Mouse (Mus musculus): ENCODE data around the gene Dcaf11. TPM values are rescaled to one million over a fixed set of nuclear protein-coding genes. Genes with fewer than 3 reads are reported as not detected.

The Dcaf11 gene
- polyA plus RNA-seq, 1 experiment from 2014 or later = 72.9 TPM

GRCm38 (mm10) chr14:55524785-55525184 is 35.0 kb upstream of the Dcaf11 start, which contains the start of gene Nrl:
Gene Nrl (minus strand): TSS chr14:55524981.
- Histone ChIP-seq H3K4me3 (ENCODE audit: low read length) (no peak within 1 kb of the TSS), H3K36me3 (ENCODE audit: control insufficient read depth, insufficient read depth, low read length) (no peaks in the 10 kb centered on the region), H3K9ac (ENCODE audit: low read length) (no peak within 1 kb of the TSS), H3K4me2 (ENCODE audit: low read depth, low read length) (no peak within 1 kb of the TSS), H3K9me3 (ENCODE audit: control insufficient read depth, low read length) (no peaks in the 10 kb centered on the region), H3K27me3 (ENCODE audit: control insufficient read depth, insufficient read depth, low read depth, low read length) (peaks cover 23% of the 10 kb centered on the region), H3K27ac (ENCODE audit: low read length) (no peak within 1 kb of the TSS), H3K4me1 (replicated peaks; ENCODE audit: control insufficient read depth, insufficient read depth, low read length) (peaks cover 3% of the 10 kb centered on the region; the same call in 1 of the 2 replicates)
- ATAC-seq (ENCODE audit: low read depth) = no peak
- WGBS = 7% methylated on average over 8 of the region's 8 CpGs

GRCm38 (mm10) chr14:55526674-55527073 is 33.1 kb upstream of the Dcaf11 start:
- Histone ChIP-seq H3K27me3 (ENCODE audit: control insufficient read depth, insufficient read depth, low read depth, low read length) (peaks cover 8% of the 10 kb centered on the region), H3K9ac (ENCODE audit: low read length) (no peak overlapping the region), H3K4me2 (ENCODE audit: low read depth, low read length) (no peak overlapping the region), H3K4me3 (ENCODE audit: low read length) (no peak overlapping the region), H3K4me1 (replicated peaks; ENCODE audit: control insufficient read depth, insufficient read depth, low read length) (no peaks in the 10 kb centered on the region), H3K36me3 (ENCODE audit: control insufficient read depth, insufficient read depth, low read length) (no peaks in the 10 kb centered on the region), H3K9me3 (ENCODE audit: control insufficient read depth, low read length) (no peaks in the 10 kb centered on the region), H3K27ac (ENCODE audit: low read length) (no peak overlapping the region)
- ATAC-seq (ENCODE audit: low read depth) = no peak
- WGBS = 60% methylated on average over 2 of the region's 2 CpGs

- Histone ChIP-seq H3K4me2 (ENCODE audit: low read depth, low read length) (no peak overlapping the region), H3K4me1 (replicated peaks; ENCODE audit: control insufficient read depth, insufficient read depth, low read length) (no peaks in the 10 kb centered on the region), H3K27ac (ENCODE audit: low read length) (no peak overlapping the region), H3K36me3 (ENCODE audit: control insufficient read depth, insufficient read depth, low read length) (no peaks in the 10 kb centered on the region), H3K27me3 (ENCODE audit: control insufficient read depth, insufficient read depth, low read depth, low read length) (peaks cover 5% of the 10 kb centered on the region; the same call in 1 of the 2 replicates), H3K9ac (ENCODE audit: low read length) (no peak overlapping the region), H3K9me3 (ENCODE audit: control insufficient read depth, low read length) (no peaks in the 10 kb centered on the region), H3K4me3 (ENCODE audit: low read length) (no peak overlapping the region)
- ATAC-seq (ENCODE audit: low read depth) = no peak
- WGBS = 22% methylated on average over 3 of the region's 3 CpGs
These were observed 31.9 kb upstream of the Dcaf11 start for GRCm38 (mm10) chr14:55527940-55528339.

GRCm38 (mm10) chr14:55536116-55536745 is 23.6 kb upstream of the Dcaf11 start:
- Histone ChIP-seq H3K4me1 (replicated peaks; ENCODE audit: control insufficient read depth, insufficient read depth, low read length) (peaks cover 7% of the 10 kb centered on the region), H3K4me2 (ENCODE audit: low read depth, low read length) (no peak overlapping the region), H3K4me3 (ENCODE audit: low read length) (no peak overlapping the region), H3K9me3 (ENCODE audit: control insufficient read depth, low read length) (no peaks in the 10 kb centered on the region), H3K27ac (ENCODE audit: low read length) (no peak overlapping the region), H3K9ac (ENCODE audit: low read length) (no peak overlapping the region), H3K36me3 (ENCODE audit: control insufficient read depth, insufficient read depth, low read length) (no peaks in the 10 kb centered on the region), H3K27me3 (ENCODE audit: control insufficient read depth, insufficient read depth, low read depth, low read length) (no peaks in the 10 kb centered on the region)
- ATAC-seq (ENCODE audit: low read depth) = no peak
- WGBS = 37% methylated on average over 6 of the region's 6 CpGs

GRCm38 (mm10) chr14:55540067-55540786 is 19.6 kb upstream of the Dcaf11 start, which contains the start of gene Pck2:
Gene Pck2 (plus strand): TSS chr14:55540266.
- H3K4me1 ChIP-seq (replicated peaks; ENCODE audit: control insufficient read depth, insufficient read depth, low read length) = peaks cover 12% of the 10 kb centered on the region
- H3K27ac ChIP-seq (ENCODE audit: low read length) = peak within 1 kb of the TSS; percentile 97
- peak; percentile 97 for ATAC-seq (ENCODE audit: low read depth)
- H3K4me3 ChIP-seq (ENCODE audit: low read length) = peak within 1 kb of the TSS; percentile 80
- peak within 1 kb of the TSS; percentile 66 for H3K4me2 ChIP-seq (ENCODE audit: low read depth, low read length)
- WGBS = under 1% methylated on average over 32 of the region's 32 CpGs
- peak within 1 kb of the TSS; percentile 83 for H3K9ac ChIP-seq (ENCODE audit: low read length)
- no peaks in the 10 kb centered on the region for H3K9me3 ChIP-seq (ENCODE audit: control insufficient read depth, low read length)
- peaks cover 18% of the 10 kb centered on the region for H3K36me3 ChIP-seq (ENCODE audit: control insufficient read depth, insufficient read depth, low read length)
- no peaks in the 10 kb centered on the region for H3K27me3 ChIP-seq (ENCODE audit: control insufficient read depth, insufficient read depth, low read depth, low read length)

- peak overlapping the region; percentile 80 for H3K4me3 ChIP-seq (ENCODE audit: low read length)
- H3K4me1 ChIP-seq (replicated peaks; ENCODE audit: control insufficient read depth, insufficient read depth, low read length) = peaks cover 12% of the 10 kb centered on the region
- H3K4me2 ChIP-seq (ENCODE audit: low read depth, low read length) = peak overlapping the region; percentile 66
- peak; percentile 80 for ATAC-seq (ENCODE audit: low read depth)
- H3K9me3 ChIP-seq (ENCODE audit: control insufficient read depth, low read length) = no peaks in the 10 kb centered on the region
- peaks cover 23% of the 10 kb centered on the region for H3K36me3 ChIP-seq (ENCODE audit: control insufficient read depth, insufficient read depth, low read length)
- H3K27ac ChIP-seq (ENCODE audit: low read length) = peak overlapping the region; percentile 97
- H3K27me3 ChIP-seq (ENCODE audit: control insufficient read depth, insufficient read depth, low read depth, low read length) = no peaks in the 10 kb centered on the region
- peak overlapping the region; percentile 83 for H3K9ac ChIP-seq (ENCODE audit: low read length)
- under 1% methylated on average over 10 of the region's 10 CpGs for WGBS
These were observed 19.0 kb upstream of the Dcaf11 start for GRCm38 (mm10) chr14:55540787-55541321.

- H3K4me1 ChIP-seq (replicated peaks; ENCODE audit: control insufficient read depth, insufficient read depth, low read length) = peaks cover 12% of the 10 kb centered on the region
- H3K4me2 ChIP-seq (ENCODE audit: low read depth, low read length) = no peak overlapping the region
- no peak for ATAC-seq (ENCODE audit: low read depth)
- no peak overlapping the region for H3K4me3 ChIP-seq (ENCODE audit: low read length)
- 96% methylated on average over 12 of the region's 12 CpGs for WGBS
- H3K27ac ChIP-seq (ENCODE audit: low read length) = no peak overlapping the region
- no peaks in the 10 kb centered on the region for H3K9me3 ChIP-seq (ENCODE audit: control insufficient read depth, low read length)
- H3K36me3 ChIP-seq (ENCODE audit: control insufficient read depth, insufficient read depth, low read length) = peaks cover 27% of the 10 kb centered on the region
- H3K9ac ChIP-seq (ENCODE audit: low read length) = no peak overlapping the region
- no peaks in the 10 kb centered on the region for H3K27me3 ChIP-seq (ENCODE audit: control insufficient read depth, insufficient read depth, low read depth, low read length)
These were observed 17.5 kb upstream of the Dcaf11 start for GRCm38 (mm10) chr14:55542268-55542667.

- no peak for ATAC-seq (ENCODE audit: low read depth)
- peaks cover 44% of the 10 kb centered on the region for H3K36me3 ChIP-seq (ENCODE audit: control insufficient read depth, insufficient read depth, low read length)
These were observed 15.5 kb upstream of the Dcaf11 start for GRCm38 (mm10) chr14:55544334-55544733.

GRCm38 (mm10) chr14:55550191-55550590 is 9.6 kb upstream of the Dcaf11 start:
- ATAC-seq (ENCODE audit: low read depth) = no peak
- no peaks in the 10 kb centered on the region for H3K4me1 ChIP-seq (replicated peaks; ENCODE audit: control insufficient read depth, insufficient read depth, low read length)
- no peak overlapping the region for H3K4me2 ChIP-seq (ENCODE audit: low read depth, low read length)
- peaks cover 31% of the 10 kb centered on the region for H3K36me3 ChIP-seq (ENCODE audit: control insufficient read depth, insufficient read depth, low read length)
- H3K27ac ChIP-seq (ENCODE audit: low read length) = no peak overlapping the region
- H3K9me3 ChIP-seq (ENCODE audit: control insufficient read depth, low read length) = no peaks in the 10 kb centered on the region
- H3K27me3 ChIP-seq (ENCODE audit: control insufficient read depth, insufficient read depth, low read depth, low read length) = no peaks in the 10 kb centered on the region
- no peak overlapping the region for H3K4me3 ChIP-seq (ENCODE audit: low read length)
- H3K9ac ChIP-seq (ENCODE audit: low read length) = no peak overlapping the region
- 81% methylated on average over 6 of the region's 6 CpGs for WGBS

More at GRCm38 (mm10) chr14:55544334-55544733, 15.5 kb upstream of the Dcaf11 start:
- Histone ChIP-seq H3K9ac (ENCODE audit: low read length) (no peak overlapping the region), H3K27me3 (ENCODE audit: control insufficient read depth, insufficient read depth, low read depth, low read length) (no peaks in the 10 kb centered on the region), H3K4me3 (ENCODE audit: low read length) (no peak overlapping the region), H3K4me2 (ENCODE audit: low read depth, low read length) (no peak overlapping the region), H3K27ac (ENCODE audit: low read length) (no peak overlapping the region), H3K4me1 (replicated peaks; ENCODE audit: control insufficient read depth, insufficient read depth, low read length) (peaks cover 12% of the 10 kb centered on the region), H3K9me3 (ENCODE audit: control insufficient read depth, low read length) (no peaks in the 10 kb centered on the region)
- 55% methylated on average over 9 of the region's 9 CpGs for WGBS
